Mouse (Mus musculus): Measurements from ENCODE around the gene Olfr1357.
"Not testable (repeated sequence)": the region's sequence is repeated elsewhere in the genome, so short reads cannot be mapped to it uniquely, and the experiment has no call there.

The Olfr1357 gene

DNA sequence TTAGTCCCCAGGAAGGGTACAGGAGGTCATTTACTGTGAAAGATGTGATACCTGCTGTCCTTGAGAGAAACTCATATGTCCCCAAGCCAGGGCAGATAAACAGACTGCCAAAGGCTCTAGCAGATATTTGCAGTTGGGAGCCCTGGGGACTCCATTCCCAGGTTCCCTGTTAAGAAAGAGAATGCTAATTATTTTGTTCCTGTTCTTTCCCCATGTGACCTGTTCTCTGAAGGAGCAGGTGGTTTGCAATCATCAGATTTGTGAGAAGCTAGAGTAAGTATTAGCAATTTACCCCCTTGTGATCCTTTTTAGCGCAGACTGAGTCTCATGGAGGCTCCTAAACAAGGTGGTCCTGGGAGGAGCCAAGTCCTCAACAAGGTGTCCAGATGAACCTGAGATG lies at the start of gene Olfr1357:
TSS of gene Olfr1357 (minus strand) at position 101 of the 400 bp plus-strand sequence.
- DNase-seq, result no peak

DNA sequence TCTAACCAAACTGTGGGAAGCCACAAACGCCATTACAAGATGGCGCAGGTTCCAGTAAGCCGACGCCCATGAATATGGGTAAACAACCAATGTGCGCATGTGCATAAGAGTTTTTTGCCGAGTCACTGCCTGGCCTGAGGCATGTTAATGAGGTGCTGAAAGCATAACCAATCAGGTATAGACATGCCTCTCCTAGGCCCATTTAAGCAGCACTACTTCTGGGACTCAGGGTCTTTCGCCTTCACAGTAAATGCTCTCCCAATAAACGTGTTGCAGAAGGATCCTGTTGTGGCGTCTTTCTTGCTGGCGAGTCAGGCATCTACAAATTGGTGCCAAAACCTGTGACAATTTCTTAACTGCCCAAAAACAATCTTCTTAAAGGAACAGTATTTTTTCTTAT lies 48.8 kb upstream of the Olfr1357 start:
- not testable (repeated sequence) for DNase-seq

DNA sequence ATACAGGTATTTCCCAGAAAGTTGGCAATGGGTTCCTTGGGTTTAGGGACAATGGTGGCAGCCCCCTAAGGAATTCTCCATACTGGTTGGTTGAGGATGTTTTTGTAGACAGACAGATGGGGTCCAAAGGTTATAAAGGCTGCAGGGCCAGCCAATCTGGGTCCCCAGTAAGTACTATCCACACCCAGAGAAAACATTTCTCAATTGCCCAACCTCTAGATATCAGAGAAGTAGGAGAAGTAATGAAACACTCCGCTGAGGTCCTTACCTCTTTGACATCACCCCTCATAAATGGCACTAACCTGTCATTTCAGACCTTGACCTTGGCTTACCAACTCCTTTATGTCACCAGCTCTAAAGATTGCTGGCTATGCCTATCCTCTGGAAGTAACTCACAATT lies 46.7 kb upstream of the Olfr1357 start:
- no peak for DNase-seq

DNA sequence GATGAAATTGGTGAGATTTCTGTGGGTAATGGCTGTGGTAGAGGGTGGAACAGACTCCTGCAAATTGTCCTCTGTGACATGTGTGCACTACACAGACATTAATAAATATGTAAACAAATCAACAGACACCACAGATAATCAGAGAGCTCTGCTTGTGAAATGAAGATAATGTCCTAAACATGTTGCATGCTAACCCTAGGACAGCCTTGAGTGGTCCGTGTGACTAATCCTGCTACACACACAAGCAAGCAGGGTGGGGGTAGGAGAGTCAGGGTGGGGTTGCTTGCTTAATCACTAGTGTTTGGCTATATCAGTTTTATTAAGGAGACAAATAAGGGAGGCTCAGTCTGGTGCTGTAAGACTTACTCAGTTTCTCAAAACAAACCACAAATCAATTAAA lies 43.3 kb upstream of the Olfr1357 start:
- DNase-seq, result no peak

DNA sequence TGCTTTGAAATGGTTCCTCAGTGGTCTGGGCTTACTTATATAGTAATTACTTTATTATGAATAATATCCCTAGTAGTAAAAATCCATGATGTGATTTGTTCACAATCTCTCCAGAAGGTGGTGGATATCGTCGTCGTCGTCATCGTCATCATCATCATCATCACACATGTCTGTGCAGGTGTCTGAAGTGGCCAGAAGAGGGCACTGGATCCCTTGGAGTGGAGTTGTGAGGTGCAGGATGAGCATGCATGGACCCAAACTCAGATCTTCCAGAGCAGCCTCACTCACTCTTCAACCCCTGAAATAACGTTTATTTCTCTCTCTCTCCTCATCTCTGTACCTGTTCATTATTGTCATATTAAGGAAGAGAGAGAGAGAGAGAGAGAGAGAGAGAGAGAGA lies 14.4 kb upstream of the Olfr1357 start:
- peak in 1 of 2 experiments; percentile 36 for DNase-seq

DNA sequence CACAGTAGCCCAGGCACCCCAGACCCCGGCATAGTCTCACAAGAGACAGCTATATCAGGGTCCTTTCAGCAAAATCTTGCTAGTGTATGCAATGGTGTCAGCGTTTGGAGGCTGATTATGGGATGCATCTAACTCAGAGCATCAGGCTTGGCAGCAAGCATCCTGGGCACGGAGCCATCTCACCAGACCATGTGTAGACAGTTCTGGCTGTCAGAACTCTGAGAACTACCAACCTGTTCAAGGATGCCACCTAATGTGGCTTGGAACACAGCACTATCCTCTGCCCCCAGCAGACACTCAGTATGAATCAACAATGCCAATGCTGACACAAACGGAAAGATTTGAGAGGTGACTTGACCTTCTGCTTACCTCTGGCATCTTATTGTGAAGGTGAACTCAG lies 12.3 kb upstream of the Olfr1357 start:
- no peak for DNase-seq

DNA sequence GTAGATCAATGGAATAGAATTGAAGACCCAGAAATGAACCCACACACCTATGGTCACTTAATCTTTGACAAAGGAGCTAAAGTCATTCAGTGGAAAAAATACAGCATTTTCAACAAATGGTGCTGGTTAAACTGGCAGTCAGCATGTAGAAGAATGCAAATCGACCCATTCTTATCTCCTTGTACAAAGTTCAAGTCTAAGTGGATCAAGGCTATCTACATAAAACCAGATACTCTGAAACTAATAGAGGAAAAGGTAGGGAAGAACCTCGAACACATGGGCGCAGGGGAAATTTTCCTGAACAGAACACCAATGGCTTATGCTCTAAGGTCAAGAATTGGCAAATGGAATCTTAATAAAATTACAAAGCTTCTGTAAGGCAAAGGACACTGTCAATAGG lies 5.3 kb upstream of the Olfr1357 start:
- DNase-seq, result not testable (repeated sequence)

DNA sequence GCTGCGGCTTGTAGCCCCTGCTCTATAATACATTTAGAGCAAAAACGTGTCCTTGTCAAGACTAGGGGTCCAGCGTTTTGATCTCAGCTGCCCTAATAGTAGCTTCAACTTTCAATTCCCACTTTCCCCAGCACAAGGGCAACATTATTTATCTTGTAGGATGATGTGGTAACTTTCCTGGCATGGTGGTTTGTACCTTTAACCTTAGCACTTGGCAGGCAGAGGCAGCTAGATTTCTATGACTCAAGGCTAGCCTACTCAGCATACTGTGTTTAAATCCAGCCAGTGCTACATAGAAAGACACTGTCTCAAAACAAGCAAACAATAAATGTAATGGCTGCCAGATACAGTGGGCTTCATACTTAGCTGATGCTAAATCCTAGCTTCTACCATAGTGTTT lies 10.3 kb downstream of the Olfr1357 start:
- DNase-seq, result no peak

DNA sequence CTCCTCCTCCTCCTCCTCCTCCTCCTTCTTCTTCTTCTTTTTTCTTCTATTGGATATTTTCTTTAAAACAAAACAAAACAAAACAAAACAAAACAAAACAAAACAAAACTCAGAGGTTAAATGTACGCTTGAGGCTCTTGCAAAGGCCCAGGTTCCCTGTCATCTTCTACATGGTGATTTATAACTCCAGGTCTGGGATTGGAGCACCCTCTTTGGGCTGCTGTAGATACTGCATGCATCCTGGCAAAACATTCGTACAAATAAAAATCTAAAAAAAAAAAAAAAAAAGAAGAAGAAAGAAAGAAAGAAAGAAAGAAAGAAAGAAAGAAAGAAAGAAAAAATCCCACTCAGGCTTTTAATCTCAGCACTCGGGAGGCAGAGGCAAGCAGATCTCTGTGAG lies 12.8 kb downstream of the Olfr1357 start:
- peak; percentile 26 to 67 for DNase-seq

DNA sequence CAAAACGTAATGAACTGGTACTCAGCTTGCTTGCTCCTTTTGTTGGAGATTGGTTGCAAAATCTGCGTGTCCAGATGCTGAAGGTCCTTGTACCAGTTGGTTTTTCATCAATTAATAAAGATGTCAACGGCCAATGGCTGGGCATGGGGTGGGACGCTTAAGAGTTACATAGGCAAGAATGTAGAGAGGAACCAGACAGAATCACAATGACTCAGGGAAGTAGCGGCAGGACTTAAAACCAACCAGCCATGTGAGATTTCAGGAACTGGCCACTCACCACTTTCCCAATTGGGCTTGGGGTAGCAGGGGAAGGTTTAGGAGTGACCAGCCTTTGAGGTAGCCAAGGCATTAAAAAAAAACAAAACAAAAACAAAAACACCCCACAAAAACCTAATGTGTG lies 18.0 kb downstream of the Olfr1357 start:
- no peak for DNase-seq

DNA sequence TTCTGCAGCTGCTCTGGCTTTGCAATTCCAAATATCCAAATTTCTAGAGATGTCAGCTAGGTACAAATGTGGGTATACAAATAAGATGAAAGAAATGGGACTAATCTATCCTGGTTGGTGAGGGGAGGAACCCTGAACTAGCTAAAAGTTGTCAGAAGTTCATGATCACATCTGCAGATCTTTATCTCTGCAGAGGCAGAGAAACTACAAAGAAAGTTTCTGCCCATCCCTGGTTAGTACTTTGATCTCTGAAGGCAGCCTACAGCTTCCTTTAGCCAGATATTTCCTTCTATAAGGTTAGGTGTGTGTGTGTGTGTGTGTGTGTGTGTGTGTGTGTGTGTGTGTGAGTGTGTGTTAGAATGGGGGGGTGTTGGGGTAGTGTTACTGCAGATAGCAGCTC lies 23.3 kb downstream of the Olfr1357 start:
- DNase-seq, result no peak

DNA sequence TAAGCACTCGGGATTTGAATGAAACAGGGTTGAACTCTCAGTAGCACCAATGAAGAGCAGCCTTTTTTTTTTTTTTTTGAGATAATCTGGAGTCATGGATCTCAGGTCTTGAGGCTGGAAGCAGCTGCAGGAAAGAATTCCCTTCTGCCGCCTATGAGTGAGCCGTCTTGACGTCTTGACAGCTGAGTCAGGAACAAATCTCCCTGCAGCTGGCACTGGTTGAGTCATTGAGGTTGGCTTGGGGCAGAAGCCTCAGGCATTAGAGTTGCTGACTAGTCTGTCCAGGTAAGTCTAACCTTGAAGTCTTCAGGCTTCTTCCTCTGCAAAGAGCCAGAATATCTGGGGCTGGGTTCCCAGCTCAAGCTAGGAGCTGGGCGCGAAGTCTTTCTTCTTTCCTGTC lies 23.7 kb downstream of the Olfr1357 start:
- peak in 1 of 2 experiments; percentile 34 for DNase-seq

DNA sequence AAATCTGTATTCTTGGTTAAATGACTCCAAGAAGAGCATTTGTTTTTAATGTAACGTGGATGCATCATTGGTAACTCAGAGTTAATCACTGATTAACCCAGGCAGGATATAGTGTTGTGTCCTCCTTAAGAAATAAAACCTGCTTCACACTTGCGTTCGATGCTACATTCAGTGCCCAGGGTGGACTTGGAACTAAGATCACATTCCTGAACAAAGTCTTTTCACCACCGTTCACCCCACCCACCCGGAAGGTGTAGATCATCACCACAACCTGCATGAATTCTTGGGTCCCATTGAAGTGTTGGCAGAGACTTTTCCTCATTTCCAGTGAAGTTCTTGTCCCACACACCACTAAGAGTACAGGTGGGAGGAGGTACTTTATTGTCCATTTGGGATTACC lies 24.1 kb downstream of the Olfr1357 start:
- DNase-seq, result peak; percentile 77 to 80

DNA sequence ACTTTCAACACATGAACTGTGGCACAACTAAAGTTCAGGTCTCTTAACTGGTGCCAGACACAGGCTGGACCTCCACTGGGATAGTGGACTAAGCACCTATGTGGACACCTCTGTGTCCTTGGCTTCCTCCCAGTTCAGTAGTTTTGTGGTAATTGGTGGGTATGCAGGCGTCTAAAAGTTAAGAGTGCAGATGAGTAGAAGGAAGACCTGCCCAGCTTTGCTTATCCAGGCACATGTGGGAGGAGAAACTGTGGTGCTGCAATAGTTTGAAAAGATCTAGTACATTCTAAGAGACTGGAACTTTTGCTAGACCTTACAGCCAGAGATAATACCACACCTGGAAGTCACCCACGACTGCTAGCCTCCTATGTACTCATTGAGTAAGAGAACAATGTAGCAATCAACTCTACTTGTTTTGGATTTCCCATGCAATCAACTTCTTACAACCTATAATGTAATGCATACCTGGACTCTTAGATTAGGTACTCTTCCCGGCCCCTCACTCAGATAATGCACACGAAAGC lies 25.0 kb downstream of the Olfr1357 start:
- DNase-seq, result no peak

DNA sequence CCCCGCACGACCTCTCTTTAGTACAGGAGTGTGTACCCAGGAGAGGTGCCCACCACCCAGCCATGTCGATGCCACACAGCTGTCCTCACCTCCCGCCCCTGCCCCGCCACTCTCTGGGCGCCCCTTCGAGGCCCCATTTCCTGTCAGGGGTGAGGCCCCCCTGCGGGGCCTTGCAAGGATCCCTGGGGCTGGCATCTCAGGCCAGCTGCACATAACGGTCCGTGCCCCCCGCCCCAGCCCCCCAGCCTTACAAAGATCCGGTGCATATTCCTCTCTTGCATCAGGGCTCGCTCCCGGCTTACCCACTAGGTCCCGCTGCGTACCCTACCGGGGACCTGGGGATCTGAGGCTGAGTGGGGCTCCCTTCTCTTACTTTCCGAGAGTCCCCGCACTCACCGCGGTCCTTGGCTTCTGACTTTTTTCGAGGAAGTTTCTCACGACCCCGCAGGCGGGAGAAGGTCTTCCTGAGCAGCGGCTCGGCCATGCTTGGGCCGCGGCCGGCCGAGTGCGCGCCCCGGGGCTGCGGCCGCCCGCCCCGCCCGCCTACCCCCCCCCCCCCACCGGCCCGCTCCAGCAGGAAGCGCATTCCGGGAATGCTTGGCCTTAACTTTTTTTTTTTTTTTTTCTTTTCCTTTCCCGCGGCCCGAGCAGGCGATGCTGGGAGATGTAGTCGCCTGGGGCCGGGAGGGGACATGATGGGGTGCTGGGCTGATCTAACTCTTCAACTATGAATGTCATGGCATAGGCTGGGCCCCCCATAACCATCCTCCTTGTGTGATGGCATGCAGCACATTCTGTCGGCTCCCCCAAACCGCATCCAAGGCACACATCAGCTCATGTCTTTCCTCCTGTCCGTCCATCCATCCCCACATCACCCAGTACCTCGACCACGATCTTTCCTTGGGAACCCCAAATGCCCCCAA lies 26.2 kb downstream of the Olfr1357 start, which contains the start of gene Syde1:
TSS of gene Syde1 (minus strand) at position 559 of the 923 bp plus-strand sequence.
- peak; percentile 56 to 59 for DNase-seq

DNA sequence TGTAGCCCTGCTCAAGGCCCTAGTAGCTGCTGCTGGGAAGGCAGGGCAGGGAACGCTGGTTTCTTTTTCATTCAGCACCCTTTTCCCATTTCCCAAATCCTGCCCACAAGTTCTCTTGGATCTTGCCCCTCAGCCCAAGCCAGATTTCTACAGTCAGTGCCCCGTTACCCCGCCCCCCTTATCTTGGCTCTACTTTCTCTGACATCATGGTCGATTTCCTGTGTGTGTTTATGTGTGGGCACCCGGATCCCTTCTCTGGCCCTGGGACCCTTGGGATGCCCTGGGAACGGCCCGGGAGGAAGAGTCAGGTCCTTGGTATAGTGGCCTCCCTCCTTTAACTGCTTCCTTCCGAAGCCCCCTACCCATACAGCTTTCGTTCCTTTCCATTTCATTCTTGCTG lies 27.1 kb downstream of the Olfr1357 start:
- peak in 1 of 2 experiments; percentile 28 for DNase-seq

DNA sequence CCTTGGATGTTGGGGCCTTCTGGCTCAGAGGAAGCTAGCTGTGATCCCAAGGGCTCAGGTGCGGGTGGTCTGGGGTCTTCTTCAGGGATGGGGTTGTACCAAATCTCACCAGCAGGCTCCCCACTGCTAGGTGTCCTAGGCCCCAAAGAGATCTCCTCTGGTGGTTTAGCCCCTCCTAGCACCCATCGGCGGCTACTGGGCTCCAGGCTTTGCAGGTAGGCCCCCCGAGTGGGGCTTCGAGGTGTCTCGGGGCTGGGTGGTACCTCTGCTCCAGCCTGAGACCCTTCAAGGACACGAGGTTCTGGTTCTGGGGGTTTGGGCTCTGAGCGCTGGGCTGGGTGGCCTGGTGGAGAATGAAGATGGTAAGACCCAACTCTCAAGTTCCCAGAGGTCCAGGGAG lies 28.0 kb downstream of the Olfr1357 start:
- DNase-seq, result no peak

DNA sequence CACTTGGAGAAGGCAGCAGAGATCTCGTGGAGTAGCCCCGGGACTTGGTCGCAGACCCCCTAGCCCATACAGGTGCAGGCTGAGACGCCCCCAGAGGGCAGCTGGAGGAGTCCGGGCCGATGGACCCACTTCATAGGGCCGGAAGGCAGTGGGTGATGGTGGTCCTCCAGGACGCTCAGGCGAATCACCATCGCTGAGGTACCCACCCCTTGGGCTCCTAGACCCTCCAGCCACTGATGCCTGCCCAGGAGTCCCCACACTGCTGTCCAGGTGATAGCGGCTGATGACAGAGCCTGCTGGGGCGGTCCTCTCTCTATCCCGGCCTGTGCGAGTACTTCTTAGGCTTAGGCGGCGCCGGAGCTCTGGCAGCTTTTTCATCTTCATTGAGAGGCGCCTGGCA lies 28.6 kb downstream of the Olfr1357 start:
- no peak for DNase-seq

DNA sequence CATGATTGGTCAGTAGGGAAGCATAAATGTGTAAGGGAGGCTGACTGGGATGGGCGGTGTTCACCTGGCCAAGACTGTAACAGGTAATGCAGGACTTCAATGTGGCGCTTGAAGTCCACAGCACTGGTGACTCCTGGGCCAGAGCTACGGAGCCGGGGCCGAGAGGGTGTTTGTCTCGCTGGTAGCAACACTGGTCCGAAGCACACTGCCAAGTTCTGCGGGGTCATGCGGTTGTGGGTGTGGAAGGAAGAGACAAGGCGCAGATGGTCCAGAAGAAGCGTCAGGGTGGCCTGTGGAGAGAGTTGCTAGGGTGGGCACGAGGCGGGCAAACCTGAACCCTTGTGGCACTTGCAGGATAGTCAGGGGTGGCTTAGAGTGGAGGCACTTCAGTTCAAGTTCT lies 31.8 kb downstream of the Olfr1357 start:
- DNase-seq, result no peak

DNA sequence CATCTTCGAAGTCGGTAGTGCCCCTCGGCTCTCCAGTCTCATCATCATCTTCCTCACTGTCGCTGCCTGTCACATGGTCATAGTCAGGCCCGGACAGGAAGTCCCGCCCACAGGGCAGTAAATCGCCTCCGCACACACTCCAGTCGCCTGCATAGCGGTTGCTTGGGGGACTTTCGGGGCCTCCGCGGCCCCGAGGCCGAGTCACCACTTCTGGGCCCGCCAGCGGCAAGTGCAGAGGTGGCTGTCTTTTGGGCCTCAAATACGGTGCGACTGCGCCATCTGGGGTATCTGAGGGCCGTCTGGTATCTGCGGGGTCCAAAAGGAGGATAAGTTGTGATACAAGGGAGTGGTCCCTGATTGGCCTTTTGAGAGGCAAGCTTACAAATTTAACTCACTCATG lies 32.3 kb downstream of the Olfr1357 start:
- DNase-seq, result no peak

DNA sequence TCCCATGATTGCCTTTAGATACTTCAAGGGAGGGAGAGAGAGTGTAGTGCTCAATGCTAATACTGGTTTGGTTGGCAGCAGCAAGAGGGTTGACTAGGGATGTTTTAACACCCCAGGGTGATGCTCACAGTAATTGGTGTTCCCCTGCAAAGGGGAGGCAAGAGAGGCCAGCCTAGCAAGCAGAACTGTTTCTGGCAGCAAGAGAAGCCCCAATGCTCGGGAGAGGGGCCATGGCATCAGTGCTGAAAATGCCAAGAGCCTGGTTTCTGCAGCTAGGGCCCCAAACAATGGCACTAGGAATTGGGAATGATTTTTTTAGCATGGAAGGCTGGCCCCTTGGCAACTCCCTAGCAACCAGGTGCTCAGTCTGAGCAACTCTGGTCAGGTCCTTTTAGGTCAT lies 32.9 kb downstream of the Olfr1357 start:
- no peak for DNase-seq

DNA sequence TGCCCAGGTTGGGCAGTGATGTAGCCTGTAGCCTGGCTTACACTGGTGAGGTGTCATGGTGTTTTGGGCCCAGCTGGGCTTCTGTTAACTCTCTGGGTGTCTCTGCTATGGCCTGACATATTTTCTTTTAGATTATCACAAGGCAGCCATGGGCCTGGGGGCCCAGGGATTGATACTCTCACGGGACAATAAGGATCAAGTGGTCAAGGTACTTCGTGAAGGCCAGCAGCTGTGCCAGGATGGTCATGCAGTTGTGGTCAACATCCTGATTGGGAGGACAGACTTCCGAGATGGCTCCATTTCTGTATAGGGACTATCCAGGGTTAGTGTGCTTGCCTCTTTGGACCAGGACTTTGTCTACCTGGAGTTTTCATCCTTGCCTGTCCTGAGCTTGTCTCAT lies 33.9 kb downstream of the Olfr1357 start:
- DNase-seq, result no peak

DNA sequence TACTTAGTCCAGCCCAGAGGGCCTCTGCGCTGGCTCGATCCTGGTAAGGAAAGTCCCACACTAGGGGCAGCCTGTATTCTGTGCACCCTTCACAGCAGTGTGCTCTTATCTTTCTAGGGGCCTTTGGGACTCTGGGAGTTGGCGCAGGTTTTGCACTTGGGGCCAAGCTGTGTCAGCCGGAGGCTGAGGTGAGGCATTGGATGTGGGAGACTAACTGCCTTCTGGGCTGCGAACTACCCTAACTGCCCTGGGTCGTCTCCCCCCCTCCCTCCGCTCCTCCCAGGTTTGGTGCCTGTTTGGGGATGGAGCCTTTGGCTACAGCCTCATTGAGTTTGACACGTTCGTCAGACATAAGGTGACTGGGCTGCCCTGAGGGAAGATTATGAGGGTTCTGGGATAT lies 34.5 kb downstream of the Olfr1357 start:
- DNase-seq, result no peak

DNA sequence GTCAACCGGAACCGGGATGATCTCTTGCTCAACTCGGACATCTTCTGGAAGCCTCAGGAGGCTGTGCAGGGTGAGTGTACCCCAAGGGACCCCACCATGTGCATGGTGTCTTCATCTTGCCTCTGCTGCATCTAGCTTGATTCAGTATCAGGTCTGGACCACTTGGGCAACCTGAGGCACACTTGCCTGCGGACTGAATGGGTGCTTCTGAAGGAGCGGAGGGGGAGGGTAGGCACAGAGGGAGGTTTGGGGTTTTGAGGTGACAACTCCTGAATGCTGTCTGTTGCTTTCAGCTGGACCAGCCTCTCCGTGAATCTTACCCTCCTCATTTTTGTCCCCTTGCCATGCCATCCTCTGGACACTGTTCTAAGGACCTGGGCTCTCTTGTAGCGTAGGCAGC lies 36.8 kb downstream of the Olfr1357 start:
- DNase-seq, result no peak

DNA sequence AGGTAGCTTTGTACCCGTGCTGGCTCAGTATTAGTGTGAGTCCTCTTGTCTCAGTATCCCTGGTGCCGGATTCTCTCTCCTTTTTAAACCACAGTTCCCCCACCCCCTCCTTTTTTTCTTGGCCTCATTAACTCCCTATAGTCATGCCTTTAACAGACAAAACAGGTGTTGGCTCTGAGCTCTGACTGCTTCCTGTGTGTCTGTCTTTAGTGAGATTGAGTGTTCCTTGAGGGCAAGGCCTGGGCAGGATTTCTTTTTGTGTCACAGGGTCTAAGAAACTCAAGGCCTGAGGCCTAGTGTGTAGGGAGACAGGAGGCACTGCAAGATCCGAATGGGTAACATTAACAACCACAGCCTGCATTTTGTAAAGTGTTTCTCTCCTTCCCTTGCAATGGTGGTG lies 39.7 kb downstream of the Olfr1357 start:
- DNase-seq, result no peak
